ENCODE assay signal across 7 mouse cellular contexts in the genomic region with DNA sequence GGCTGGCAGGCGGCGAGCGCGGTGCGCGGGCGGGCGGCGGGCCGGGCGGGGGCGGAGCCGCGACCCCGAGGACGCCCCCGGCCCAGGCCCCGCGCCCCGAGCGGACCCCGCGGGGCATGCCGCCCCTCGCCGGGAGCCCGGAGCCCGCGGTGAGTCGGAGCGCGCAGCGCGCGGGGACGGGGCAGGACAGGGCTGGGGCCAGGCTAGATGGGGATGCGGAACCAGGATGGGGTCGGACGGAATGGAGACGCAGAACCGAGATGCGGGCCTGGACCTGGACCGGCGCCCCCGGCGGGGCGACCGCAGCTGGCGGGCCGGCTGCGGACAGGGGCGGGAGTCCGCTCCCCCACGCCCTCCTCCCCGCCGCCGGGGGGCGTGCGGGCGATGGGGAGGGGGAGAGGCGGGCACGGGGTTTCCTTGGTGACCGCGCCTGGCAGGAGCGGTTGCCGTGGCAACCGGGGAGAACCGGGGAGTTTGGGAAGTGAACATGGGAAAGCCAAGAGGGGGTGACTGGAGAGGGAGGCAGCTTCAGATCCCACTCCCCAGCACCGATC. TPM values are rescaled to one million over a fixed set of nuclear protein-coding genes. Genes with fewer than 3 reads are reported as not detected.
DNase-seq lines count a peak whose midpoint lies in the region; ATAC-seq and TF ChIP-seq lines count a peak whose summit lies in the region.

TSS of gene Lrrc4b (plus strand) at position 51 of the 554 bp plus-strand sequence.

- H3K4me1 ChIP-seq in intestine, postnatal 0 days (replicated peaks; ENCODE audit: control insufficient read depth, insufficient read depth, low read length): no peaks in the 10 kb centered on the region
- H3K4me1 ChIP-seq in midbrain, embryonic 12.5 days: peaks cover 53% of the 10 kb centered on the region

- peaks cover 34% of the 10 kb centered on the region for H3K27me3 ChIP-seq in intestine, postnatal 0 days (replicated peaks; ENCODE audit: control insufficient read depth, insufficient read depth, low read length)
- peaks cover 9% of the 10 kb centered on the region; the same call in 1 of the 2 replicates for H3K27me3 ChIP-seq in midbrain, embryonic 12.5 days

- ATAC-seq in intestine, postnatal 0 days: no peak
- ATAC-seq in midbrain, embryonic 12.5 days (ENCODE audit: low FRiP score, low read depth): peak; percentile 67

- no peaks in the 10 kb centered on the region for H3K9me3 ChIP-seq in intestine, postnatal 0 days (ENCODE audit: control insufficient read depth)
- no peaks in the 10 kb centered on the region for H3K9me3 ChIP-seq in midbrain, embryonic 12.5 days

- H3K36me3 ChIP-seq in intestine, postnatal 0 days (ENCODE audit: control insufficient read depth, insufficient read depth): no peaks in the 10 kb centered on the region
- H3K36me3 ChIP-seq in midbrain, embryonic 12.5 days: 0 out of 2 replicates have a peak, but pooled peaks cover 3% of the 10 kb centered on the region

- H3K4me3 ChIP-seq in intestine, postnatal 0 days (ENCODE audit: low read depth, low read length): peak within 1 kb of the TSS; percentile 32
- peak within 1 kb of the TSS; percentile 81 for H3K4me3 ChIP-seq in midbrain, embryonic 12.5 days

- no peak for TF ChIP-seq CTCF in intestine, postnatal 0 days (IDR thresholded peaks at IDR 0.05; ENCODE audit: low read depth)

- peak within 1 kb of the TSS; percentile 37; the same call in 1 of the 2 replicates for H3K9ac ChIP-seq in intestine, postnatal 0 days (ENCODE audit: low read depth, low read length)
- peak within 1 kb of the TSS; percentile 94 for H3K9ac ChIP-seq in midbrain, embryonic 12.5 days (replicated peaks)

- H3K4me2 ChIP-seq in intestine, postnatal 0 days (replicated peaks; ENCODE audit: low read depth): peak within 1 kb of the TSS; percentile 59
- H3K4me2 ChIP-seq in midbrain, embryonic 12.5 days (replicated peaks): peak within 1 kb of the TSS; percentile 94

- H3K27ac ChIP-seq in intestine, postnatal 0 days (ENCODE audit: low read depth, low read length): no peak within 1 kb of the TSS
- peak within 1 kb of the TSS; percentile 100 for H3K27ac ChIP-seq in midbrain, embryonic 12.5 days (replicated peaks)

- DNase-seq in R1 (ENCODE audit: low read depth, low spot score): peak; percentile 78
- DNase-seq in cerebellum, adult 8-10 months: peak; percentile 53
- DNase-seq in frontal cortex, postnatal 10 days (ENCODE audit: low spot score in 2 of 2): peak; percentile 82 to 87
- no peak for DNase-seq in thymus, adult 18-20 months
- no peak for DNase-seq in thymus, postnatal 14 days

- WGBS in intestine, postnatal 0 days: 2% methylated on average over 45 of the region's 69 CpGs
- WGBS in midbrain, embryonic 12.5 days: 0% methylated on average over 44 of the region's 69 CpGs

RNA-seq across cellular contexts. Expression of gene Lrrc4b, which starts in this region (rescaled TPM):
- 0.35 and 0.54 TPM in 2 replicates for polyA plus RNA-seq in intestine, postnatal 0 days (2015; fragmentation: Nextera tagmentation; extraction: Ambion mirVana)
- 12.0 and 13.5 TPM in 2 replicates for polyA plus RNA-seq in midbrain, embryonic 12.5 days (2016; fragmentation: Nextera tagmentation; extraction: Ambion mirVana)

Comparison
In these comparisons a context has a peak if more than half of its experiments do, and no peak if none do; other contexts are left out.
1. DNase-seq: peak in R1 (single experiment), cerebellum, adult 8-10 months (single experiment) and frontal cortex, postnatal 10 days (2 of 2); none in thymus, adult 18-20 months (0 of 2) and thymus, postnatal 14 days (single experiment).